Mouse (Mus musculus) testis, postnatal 10 days (tissue): ENCODE measurements at regions not wholly inside any gene's neighbourhood (a gene's known extent, or its start where the extent isn't known, plus 50 kb on each side); places are given as distances from the start of the nearest gene placed in this dataset.
A peak's percentile ranks its signal among the peaks of the same experiment; 100 is the strongest.

Experiments
- DNase-seq: peaks from one replicate; pipeline ENCODE4 v3.0.0; 2021; ENCODE audit warnings: low spot score

DNA sequence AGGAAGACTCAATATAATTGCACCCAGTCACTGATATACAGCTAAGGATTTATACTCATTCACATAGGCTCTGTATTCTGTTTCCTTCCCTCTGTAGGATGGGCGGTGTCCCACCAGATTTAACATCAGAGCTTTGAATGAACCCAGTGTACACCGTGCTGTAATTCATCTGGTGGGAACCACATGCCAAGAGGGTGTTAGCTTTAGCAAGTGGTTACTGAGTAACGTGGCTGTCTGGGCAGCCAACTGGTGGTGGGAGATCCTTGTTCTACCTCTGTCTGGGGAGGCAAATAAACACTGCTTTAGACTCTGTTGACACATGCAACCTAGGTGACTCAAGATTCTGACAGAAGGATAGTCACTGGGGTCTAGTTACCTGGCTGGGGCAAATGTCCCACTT is 229.6 kb upstream of the Gm12728 start:
- DNase-seq, result no peak

DNA sequence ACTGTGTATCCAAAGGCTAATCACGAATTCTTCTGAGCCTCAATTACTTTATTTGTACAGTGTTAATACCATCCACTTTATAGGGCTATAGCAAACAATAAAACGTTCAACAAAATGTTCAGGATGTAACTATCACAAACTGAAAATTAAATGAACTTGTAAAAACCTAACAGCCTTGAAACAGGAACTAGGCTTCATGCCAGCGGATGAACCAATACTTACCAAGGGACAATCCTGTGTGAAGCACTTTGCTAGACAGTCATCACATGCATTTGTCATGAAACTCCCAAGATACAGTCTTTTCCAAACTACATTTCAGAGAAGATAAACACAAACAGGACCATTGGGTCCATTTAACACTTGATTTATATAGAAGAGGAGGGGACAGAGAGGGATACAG is 228.9 kb upstream of the Gm12728 start:
- no peak for DNase-seq

DNA sequence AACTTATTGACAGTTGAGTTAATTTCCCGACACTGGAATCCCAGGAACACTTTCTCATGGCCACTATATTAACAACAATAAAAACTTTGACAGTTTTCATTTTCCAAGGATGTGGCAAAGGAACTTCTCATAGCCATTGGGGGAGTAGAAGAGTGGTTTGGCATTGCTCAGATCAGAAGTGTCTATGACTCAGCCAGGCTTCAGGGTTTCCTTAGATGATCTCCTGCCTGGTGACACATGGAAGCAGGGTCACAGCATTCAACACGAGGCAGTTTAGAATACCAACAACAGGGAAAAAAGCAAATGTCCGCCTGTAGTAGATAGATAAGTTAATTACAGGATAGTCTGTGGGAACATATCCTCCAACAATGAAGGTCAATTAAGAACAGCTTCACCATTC is 228.1 kb upstream of the Gm12728 start:
- no peak for DNase-seq

DNA sequence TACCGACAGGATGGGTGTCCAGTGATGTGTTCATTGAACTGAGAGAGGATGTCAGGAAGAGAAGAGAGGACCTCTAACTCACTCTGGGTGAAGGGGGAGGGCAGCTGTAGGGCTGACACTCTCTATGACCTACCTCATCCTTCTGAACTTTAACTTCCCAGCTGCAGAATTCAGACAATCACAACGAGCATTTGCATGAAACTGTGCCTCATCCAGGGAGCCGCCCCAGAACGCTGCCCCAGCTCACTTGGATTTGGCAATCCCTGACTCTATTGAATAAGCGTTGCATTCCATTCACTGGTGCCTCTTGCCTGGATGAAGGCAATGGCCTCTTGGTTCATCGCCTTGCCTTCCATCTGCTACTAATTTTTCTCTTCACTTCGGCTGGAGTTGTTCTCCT is 223.9 kb upstream of the Gm12728 start:
- no peak for DNase-seq

DNA sequence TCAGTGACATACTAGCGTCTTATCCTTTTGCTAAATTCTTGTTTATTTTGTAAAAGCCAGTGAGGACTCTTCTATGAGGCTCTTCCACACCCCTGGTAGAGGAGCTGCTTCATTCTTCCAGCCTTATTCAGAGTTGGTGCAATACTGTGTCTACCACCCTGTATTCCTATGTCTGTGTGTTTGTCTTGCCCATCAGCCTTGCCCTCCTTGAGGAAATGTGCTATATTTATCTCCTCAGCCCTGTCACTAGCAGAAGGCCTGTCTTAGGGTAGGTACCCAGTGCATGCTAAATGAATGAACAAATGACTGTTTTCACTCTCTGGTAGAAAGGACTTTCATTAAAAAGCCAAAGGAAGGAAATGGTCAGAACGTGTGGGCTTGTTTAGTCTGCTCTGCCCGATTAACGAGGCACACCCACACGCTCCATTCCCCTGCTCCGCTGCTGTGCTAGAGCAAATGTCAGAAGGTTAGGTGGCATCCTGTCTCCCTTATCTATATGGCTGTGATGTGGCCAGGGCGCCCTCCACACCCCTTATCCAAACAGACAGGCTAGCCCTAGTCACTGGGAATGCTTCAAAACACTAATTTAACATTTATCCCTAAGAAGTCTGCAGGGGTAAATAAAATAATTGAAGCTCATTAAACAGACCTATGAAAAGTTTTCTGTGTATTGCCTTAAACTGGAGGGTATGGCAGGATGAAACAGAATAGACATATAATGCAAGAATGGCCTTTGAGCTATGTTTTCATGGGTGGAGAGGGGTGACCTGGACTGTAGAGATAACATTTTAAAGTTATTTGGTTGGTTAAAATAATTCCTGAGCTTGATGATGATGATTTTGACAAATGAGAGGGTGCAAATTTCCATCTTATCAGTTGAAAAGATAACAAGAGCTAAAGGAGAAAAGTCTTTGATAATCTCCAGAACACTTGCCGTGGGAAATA is 222.9 kb upstream of the Gm12728 start:
- no peak for DNase-seq

DNA sequence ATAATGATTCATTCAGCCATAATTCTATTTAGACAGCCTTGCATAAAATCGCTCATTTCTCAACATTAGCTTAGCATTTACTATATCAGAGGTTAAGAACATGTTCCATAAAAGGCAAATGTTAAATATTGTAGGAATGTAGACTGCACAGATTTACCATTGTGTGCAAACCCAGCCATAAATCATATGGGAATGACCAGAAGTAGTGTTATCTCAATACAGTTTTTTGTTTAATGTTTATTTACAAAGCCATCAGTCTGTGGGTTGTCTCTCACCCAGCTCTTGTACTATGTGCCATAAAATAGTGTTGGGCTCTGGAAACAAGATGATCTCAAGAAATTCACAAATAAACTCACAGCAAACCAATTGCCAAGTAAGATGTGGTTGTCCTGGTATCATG is 220.0 kb upstream of the Gm12728 start:
- no peak for DNase-seq

DNA sequence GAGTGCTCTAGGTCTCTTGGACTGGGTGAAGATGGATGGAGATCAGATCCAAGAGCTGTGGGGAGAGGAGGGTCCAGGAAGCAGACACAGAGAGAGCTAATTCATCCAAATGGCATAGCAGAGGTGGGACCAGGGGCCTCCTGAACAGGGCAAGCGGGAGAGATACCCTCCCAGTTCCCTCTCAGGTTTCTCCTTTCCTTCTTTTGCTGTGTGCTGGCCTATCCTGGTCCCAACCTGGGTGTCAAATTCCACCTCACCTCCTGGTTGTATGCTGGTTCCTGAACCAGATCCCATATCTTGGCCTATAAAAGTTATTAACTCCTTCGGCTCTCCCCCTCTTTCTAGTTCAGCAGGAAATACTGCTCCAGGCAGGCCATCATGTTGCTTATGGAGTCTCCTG is 214.1 kb upstream of the Gm12728 start:
- no peak for DNase-seq

DNA sequence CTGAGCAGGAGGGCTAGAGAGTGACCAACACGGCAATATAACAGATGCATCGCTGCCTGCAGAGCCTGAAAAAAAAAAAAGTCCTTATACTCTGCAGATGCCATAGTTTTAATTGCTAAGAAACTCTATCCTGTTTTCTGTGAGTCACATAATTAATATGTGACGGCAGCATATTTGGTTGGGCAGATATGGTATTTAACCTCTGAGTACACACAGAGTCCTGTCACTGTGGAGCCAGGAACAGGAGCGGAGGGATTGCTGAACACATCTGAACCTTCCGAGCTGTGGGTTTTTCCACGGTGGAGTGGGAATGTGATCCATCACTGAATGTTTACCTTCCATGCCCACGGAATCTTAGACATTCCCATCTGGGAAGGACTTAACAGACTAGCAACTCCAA is 208.7 kb upstream of the Gm12728 start:
- no peak for DNase-seq

DNA sequence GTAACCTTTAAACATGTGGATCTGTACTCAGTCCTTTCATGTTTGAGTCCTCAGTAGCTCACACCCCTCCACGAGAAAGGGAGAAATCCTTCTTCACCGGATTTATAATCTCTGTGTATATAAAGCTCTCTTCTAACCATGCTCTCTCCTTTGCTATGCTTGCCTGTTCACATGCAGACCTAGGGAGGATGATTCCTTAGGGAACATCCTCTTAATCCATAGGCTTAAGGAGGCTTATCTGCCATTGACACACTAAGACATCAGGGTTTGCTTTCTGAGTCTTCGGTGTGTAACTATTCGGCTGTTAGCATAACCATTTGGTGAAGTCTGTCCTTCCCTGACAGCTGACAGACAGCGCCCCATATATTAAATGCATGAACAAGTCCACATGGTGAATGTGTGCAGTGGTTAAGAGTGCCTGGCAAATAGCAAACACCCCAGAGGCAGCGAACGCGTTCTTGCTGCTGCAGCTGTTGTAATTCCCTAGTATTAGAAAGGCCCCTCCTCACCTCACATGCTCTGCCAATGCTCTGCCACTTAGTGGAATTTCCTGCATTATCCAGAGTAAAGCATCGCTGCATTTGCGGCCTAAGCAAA is 205.2 kb upstream of the Gm12728 start:
- DNase-seq, result no peak

DNA sequence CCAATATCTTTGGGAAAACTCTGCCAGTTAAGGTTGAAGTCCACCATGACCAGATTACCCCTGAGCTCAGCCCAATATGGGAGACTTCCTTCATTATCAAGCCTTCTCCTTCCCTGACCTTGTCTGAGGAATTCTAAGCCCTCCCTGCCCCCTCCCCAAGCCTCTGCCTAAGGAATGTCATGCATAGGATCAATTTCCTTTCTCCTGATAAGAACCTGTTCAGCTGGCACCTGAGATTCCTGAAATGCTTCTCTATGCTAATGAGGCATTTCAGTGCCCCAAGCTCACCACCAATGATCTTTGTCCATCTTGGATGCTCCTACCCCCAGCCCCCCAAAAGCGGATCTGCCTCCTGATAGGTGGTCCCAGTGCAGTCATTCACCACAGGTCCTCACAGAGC is 186.0 kb upstream of the Gm12728 start:
- no peak for DNase-seq

DNA sequence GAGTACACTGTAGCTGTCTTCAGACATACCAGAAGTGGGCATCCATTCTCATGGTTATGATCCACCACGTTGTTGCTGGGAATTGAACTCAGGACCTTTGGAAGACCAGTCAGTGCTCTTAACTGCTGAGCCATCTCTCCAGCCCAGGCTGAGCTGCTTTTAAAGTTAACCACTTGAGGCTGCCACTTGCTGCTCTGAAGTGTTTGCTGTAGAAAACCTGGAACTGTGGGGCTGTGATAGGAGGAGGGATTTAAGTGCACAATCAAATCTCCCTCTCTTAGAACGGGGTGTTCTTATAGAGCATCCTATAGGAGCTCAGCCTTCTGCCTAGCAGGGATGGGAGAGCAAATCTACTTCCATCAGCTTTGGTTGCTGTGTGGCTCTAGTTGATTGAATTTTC is 185.1 kb upstream of the Gm12728 start:
- DNase-seq, result no peak

DNA sequence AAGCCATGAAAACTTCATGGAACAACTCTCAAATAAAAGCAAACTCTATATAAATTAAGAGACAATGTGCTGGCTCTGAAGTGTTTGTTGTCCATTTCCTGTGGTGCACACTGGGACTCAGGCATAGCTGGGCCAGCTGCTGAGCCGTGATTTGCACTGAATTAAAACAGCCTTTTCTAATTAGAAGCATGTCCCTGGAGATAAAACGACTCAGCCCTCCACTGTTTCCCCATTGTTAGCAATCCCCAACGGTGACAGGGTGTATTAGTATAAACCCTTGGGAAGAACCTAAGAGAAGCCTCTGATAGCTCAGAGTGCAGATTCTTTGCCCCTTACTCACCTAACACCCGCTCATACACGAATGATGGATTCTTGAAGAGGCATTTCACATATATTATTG is 182.9 kb upstream of the Gm12728 start:
- no peak for DNase-seq

DNA sequence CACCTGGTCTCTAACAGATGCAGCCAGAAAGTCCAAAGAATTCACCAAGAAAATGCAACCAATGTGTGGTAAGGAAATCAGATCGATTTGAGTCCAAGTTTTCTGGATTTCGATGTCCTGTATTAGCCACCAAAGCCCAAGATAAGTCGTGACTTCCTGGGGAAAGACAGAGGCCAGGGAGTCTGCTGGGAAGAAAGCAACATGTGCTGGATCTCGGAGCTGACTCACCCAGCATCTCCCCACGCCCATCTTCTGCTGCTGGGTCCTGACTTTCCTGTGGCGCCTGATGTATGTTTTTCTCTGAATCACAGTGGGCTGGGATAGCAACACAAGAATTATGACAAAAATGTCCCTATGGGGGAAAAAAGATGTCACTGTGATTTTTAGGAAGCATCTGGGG is 178.8 kb upstream of the Gm12728 start:
- DNase-seq, result no peak

DNA sequence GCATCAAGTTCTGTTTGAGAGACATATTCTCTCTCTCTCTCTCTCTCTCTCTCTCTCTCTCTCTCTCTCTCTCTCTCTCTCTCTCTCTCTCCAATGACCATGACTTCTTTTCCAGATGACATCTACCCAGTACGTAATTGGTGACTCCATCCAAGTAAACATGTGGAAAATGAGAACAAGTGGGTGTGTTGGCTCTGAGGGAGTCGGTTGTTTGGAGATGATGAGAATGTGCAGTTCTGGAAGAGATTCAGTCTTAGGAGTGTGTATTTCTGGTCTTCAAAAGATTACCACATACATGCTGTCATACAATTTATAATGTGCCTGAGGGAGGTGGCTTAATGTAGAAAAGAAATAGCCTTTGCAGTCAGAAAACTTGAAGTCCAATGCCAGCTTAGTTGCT is 175.3 kb upstream of the Gm12728 start:
- no peak for DNase-seq

DNA sequence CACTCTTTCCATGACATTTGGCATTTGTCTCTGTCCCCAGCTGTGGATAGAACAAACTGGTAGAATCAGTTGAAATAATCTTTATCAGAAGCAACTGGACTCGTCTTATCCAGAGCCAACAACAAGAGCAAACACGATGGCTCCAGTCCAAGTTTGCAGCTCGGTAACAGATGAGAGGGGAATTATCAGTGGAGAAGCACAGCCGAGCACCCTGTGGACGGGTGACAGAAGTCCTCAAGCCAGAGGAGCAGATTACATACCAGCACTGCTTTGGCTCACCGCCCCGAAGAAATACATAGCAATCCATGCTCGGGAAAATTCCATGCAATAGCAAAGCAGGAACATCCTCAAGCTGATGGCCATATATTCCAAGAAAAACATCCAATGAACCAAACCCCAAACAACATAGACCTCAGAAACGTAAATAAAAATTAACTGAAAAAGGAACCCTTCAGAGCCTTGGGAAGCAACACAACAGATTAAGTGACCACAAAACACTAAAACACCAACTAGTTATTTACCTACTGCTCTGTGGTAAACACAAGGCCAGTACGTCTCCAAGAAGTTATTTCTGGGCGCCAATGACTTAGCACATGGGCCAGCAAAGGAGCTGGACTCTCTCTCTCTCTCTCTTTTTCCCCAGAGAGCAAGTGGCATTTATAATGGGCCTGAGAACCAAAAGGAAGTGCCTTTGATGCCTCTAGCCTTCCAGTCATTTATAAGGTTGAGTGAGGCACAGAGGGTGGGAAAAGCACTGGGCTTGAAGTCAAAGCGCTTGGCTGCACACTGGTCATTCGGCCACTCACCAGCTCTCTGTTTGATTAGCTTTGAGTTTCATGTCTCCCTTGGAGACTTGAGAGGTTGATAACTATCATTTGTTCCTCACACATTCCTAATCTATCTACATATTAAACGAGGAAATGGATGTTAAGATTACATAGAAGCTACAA is 163.0 kb upstream of the Gm12728 start:
- peak; percentile 42 for DNase-seq

DNA sequence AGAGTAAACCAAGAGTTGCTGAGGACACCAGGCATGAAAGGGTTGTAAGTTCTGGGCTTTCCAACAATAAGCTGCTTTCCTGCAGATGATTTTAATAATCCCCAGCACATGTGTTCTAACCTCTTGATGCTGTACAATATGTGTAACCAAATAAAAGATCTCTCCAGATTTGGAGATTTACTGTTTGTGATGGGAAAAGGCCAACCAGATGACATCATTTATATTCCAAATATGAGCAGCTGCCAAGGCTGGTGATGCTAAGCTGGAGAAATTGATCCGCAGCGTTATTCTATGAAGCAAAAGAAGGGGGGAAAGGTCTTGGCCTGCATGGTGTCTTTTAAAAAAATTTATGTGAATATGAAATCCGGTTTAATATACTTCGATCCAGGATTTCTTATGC is 160.1 kb upstream of the Gm12728 start:
- no peak for DNase-seq

DNA sequence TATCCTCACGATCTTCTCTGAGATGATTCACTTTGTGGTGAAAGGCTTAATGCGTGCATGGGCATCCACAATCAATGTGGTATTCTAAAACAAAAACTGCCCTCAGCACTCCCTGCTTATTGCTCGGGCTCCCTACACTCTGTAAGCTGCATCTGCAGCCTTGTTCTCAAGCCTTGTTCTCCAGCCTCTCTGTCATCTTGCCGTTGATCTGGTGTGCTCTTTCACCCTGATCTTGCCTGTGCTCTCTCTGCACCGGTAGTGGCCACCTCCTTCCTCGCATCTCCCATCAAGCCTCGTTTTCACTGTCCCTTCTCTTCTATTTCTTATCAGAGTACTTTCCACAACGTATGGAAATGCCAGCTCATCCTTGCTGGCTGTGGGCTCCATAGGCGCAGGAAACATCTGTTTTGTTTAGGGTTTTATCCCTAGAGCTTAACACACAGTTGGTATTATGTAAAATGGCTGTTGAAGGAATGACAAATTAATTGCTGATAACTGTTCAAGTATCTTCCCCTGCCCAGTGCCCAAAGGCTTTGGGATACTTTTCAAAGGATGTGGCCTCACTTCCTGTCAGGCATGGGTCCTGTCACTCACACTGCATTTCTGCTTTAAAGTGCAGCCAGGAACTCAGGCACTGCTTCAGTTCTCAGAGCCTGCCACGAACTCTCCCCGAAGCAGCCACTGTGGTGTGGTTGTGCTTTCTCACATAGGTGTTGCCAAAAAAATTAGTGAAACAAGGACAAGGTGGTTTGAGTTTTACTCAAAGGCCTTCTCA is 158.9 kb upstream of the Gm12728 start:
- DNase-seq, result no peak

DNA sequence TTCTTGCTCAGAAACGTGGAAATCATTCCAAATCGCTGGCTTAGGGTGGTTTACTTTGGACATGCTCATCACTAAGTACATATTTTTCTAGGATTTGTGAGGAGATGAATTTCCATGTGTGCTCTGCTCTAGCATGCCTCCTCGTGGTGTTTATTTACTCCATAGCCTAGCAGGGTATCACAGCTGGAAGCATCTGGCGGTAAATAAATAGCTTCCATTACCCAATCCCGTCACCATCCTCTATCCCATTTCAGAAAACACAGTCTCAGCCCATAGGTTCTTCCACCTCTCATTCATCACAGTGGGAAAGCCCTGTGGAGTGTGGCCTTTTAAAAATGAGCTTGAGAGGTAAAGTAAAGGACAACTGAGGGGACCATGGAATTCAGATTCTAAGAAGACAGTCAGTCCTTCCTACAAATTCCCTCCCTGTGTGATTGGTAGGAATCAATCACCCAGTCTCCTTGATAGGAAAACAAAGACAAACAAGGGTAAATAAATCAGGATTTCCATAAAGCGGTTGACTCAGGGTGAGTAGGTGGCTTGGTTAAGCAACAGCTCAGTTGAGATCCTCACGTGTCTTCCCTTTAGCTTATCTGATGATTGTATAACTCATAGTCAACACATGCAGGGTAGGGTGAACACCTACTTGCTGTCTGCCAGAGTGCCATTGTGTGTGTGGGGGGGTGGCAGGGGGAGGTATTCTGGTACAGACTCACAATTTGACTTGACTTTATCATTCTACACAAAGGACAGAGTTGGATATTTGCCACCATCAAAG is 156.9 kb upstream of the Gm12728 start:
- no peak for DNase-seq

DNA sequence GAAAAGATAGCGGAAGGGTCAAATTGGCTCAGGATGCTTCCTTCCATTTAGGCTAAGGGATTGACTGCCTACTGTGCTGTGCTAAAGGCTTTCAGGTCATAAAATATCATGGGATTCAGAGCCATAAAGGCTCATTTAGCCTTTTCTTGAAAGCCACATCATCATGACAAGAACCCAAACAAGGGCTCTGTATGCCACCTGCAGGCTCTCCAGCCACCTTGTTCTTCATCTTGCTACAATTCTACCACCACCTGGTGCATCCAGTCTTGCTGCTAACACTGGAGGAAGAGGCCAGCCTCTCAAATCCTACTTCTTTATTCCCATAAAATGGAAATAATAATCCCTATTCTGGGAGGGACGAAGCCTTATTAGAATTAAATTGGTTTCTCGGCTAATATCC is 155.9 kb upstream of the Gm12728 start:
- DNase-seq, result no peak

DNA sequence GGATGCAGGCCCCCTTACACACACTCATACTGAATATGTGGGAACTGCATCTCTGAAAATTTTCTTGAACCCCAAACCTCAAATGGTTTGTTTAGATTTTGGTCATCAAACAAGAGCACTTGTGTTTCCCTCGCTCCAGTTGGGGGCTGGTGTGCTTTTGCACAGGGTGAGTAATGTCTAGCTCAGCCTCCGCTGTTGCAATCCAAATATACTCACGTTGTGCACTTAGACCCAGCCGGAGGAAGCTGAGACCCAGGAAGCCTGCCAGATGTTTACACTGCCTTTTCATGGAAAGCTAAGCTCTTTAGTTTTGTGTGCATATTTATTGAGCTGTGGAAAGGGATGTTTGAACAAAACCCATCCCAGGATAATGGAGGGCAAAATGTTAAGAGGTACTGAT is 148.9 kb upstream of the Gm12728 start:
- no peak for DNase-seq

DNA sequence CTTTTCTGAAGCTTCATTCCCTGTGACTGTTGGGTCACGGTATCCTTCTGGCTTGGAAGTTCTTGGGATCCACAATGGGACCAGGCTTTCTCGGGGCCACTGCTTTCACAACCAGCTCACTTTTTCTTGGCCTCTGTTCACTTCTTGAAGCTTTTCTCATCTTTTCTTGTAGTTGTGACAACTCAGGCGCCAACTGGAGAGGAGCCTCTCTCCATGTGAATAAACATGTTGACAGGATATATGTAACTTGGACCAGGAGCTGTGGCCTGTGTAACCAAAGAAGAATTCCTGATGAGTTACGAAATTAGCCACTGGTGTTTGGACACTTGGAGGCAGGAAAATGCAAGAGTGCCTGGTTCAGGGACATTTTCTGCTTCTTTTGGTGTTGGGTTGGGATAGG is 148.1 kb upstream of the Gm12728 start:
- DNase-seq, result no peak
